Mouse (Mus musculus): ENCODE results near the gene Shank2.
A peak's percentile ranks its signal among the peaks of the same experiment; 100 is the strongest.

Shank2 gene

GRCm38 (mm10) chr7:144284241-144285065, 282.7 kb downstream of the Shank2 start:
- no peak for DNase-seq

- no peak for DNase-seq
Observed at GRCm38 (mm10) chr7:144285066-144285633, 283.4 kb downstream of the Shank2 start.

GRCm38 (mm10) chr7:144285912-144286311, 284.2 kb downstream of the Shank2 start:
- no peak for DNase-seq

GRCm38 (mm10) chr7:144287991-144288390, 286.3 kb downstream of the Shank2 start:
- no peak for DNase-seq

- no peak for DNase-seq
Observed at GRCm38 (mm10) chr7:144291478-144291877, 289.8 kb downstream of the Shank2 start.

GRCm38 (mm10) chr7:144293611-144294010, 291.9 kb downstream of the Shank2 start:
- no peak for DNase-seq

- DNase-seq, result no peak
Observed at GRCm38 (mm10) chr7:144294239-144295200, 292.8 kb downstream of the Shank2 start.

GRCm38 (mm10) chr7:144299351-144299750, 297.6 kb downstream of the Shank2 start:
- no peak for DNase-seq

GRCm38 (mm10) chr7:144301646-144302045, 299.9 kb downstream of the Shank2 start:
- DNase-seq, result peak; percentile 35

GRCm38 (mm10) chr7:144302498-144302897, 300.8 kb downstream of the Shank2 start:
- DNase-seq, result no peak

GRCm38 (mm10) chr7:144307853-144308409, 306.2 kb downstream of the Shank2 start:
- no peak for DNase-seq

GRCm38 (mm10) chr7:144314438-144315105, 312.8 kb downstream of the Shank2 start:
- DNase-seq, result no peak

GRCm38 (mm10) chr7:144316224-144316623, 314.5 kb downstream of the Shank2 start:
- no peak for DNase-seq

GRCm38 (mm10) chr7:144316797-144317196, 315.1 kb downstream of the Shank2 start:
- no peak for DNase-seq

GRCm38 (mm10) chr7:144324077-144324476, 322.3 kb downstream of the Shank2 start:
- no peak for DNase-seq

- DNase-seq, result no peak
Observed at GRCm38 (mm10) chr7:144324861-144325260, 323.1 kb downstream of the Shank2 start.

GRCm38 (mm10) chr7:144325603-144326002, 323.9 kb downstream of the Shank2 start:
- DNase-seq, result no peak

- peak; percentile 11 for DNase-seq
Observed at GRCm38 (mm10) chr7:144329403-144329890, 327.7 kb downstream of the Shank2 start.

- no peak for DNase-seq
Observed at GRCm38 (mm10) chr7:144336626-144337025, 334.9 kb downstream of the Shank2 start.

- no peak for DNase-seq
Observed at GRCm38 (mm10) chr7:144338694-144339093, 337.0 kb downstream of the Shank2 start.

- no peak for DNase-seq
Observed at GRCm38 (mm10) chr7:144340376-144340775, 338.6 kb downstream of the Shank2 start.

GRCm38 (mm10) chr7:144366133-144366532, 364.4 kb downstream of the Shank2 start:
- DNase-seq, result no peak
